In genomic region chr3:58520286-58520685, GRCm38 (mm10) we compare ENCODE assay signal across 18 mouse cellular contexts. TPM values are rescaled to one million over a fixed set of nuclear protein-coding genes. Genes with fewer than 3 reads are reported as not detected.
DNase-seq lines count a peak whose midpoint lies in the region; ATAC-seq and TF ChIP-seq lines count a peak whose summit lies in the region.
"Had no signal": no experiment of that assay in that cellular context is flagged by ENCODE, and none has a peak within 500 bp of the region (broad histone marks: within the 10 kb centered on the region; RNA-seq: fewer than 3 reads in every experiment).

No protein-coding gene starts in this region.

- H3K4me1 ChIP-seq in stomach, embryonic 16.5 days (ENCODE audit: control insufficient read depth, insufficient read depth, low read length), result peaks cover 4% of the 10 kb centered on the region
- no peaks in the 10 kb centered on the region for H3K4me1 ChIP-seq in stomach, postnatal 0 days (replicated peaks; ENCODE audit: control insufficient read depth, insufficient read depth)
- H3K4me1 ChIP-seq in kidney, embryonic 16.5 days (ENCODE audit: insufficient read depth, low read length), result peaks cover 7% of the 10 kb centered on the region; the same call in 1 of the 2 replicates
- H3K4me1 ChIP-seq: intestine, embryonic 15.5 days had no signal

- no peak overlapping the region for H3K4me2 ChIP-seq in stomach, embryonic 16.5 days (ENCODE audit: low read depth, low read length)
- H3K4me2 ChIP-seq in stomach, postnatal 0 days (replicated peaks; ENCODE audit: low read depth), result no peak overlapping the region
- no peak overlapping the region for H3K4me2 ChIP-seq in kidney, embryonic 16.5 days (replicated peaks; ENCODE audit: low read depth, low read length)
- H3K4me2 ChIP-seq: embryonic facial prominence, embryonic 13.5 days; heart, embryonic 13.5 days; hindbrain, embryonic 15.5 days; intestine, embryonic 15.5 days; lung, embryonic 14.5 days; midbrain, embryonic 13.5 days; neural tube, embryonic 13.5 days had no signal

- 82% methylated on average over 6 of the region's 6 CpGs for WGBS in stomach, embryonic 16.5 days
- WGBS in stomach, postnatal 0 days, result 81% methylated on average over 6 of the region's 6 CpGs
- 33% methylated on average over 6 of the region's 6 CpGs for WGBS in large intestine, adult 2 months
- 90% methylated on average over 6 of the region's 6 CpGs for WGBS in kidney, embryonic 16.5 days

- no peaks in the 10 kb centered on the region for H3K9me3 ChIP-seq in stomach, embryonic 16.5 days (replicated peaks; ENCODE audit: control insufficient read depth, low read length)
- no peaks in the 10 kb centered on the region for H3K9me3 ChIP-seq in stomach, postnatal 0 days (ENCODE audit: control insufficient read depth, low read length)
- H3K9me3 ChIP-seq in kidney, embryonic 16.5 days (ENCODE audit: low read length), result no peaks in the 10 kb centered on the region
- H3K9me3 ChIP-seq: embryonic facial prominence, embryonic 13.5 days; heart, embryonic 13.5 days; hindbrain, embryonic 15.5 days; intestine, embryonic 15.5 days; midbrain, embryonic 13.5 days; neural tube, embryonic 13.5 days had no signal

- TF ChIP-seq CTCF in stomach, postnatal 0 days (IDR thresholded peaks at IDR 0.05; ENCODE audit: low read depth), result no peak

- no peak overlapping the region for H3K4me3 ChIP-seq in stomach, embryonic 16.5 days (replicated peaks; ENCODE audit: low read length)
- no peak overlapping the region for H3K4me3 ChIP-seq in stomach, postnatal 0 days (ENCODE audit: low read depth, low read length)
- H3K4me3 ChIP-seq in kidney, embryonic 16.5 days (ENCODE audit: low read length), result no peak overlapping the region
- H3K4me3 ChIP-seq: embryonic facial prominence, embryonic 13.5 days; heart, embryonic 13.5 days; hindbrain, embryonic 15.5 days; intestine, embryonic 15.5 days; layer of hippocampus, adult 2 months; midbrain, embryonic 13.5 days; neural tube, embryonic 13.5 days had no signal

- H3K9ac ChIP-seq in stomach, embryonic 16.5 days (ENCODE audit: low read length), result no peak overlapping the region
- H3K9ac ChIP-seq in stomach, postnatal 0 days (ENCODE audit: low read length), result no peak overlapping the region
- H3K9ac ChIP-seq in kidney, embryonic 16.5 days (replicated peaks; ENCODE audit: low read length), result no peak overlapping the region
- H3K9ac ChIP-seq: embryonic facial prominence, embryonic 13.5 days; heart, embryonic 13.5 days; hindbrain, embryonic 15.5 days; intestine, embryonic 15.5 days; lung, embryonic 14.5 days; midbrain, embryonic 13.5 days; neural tube, embryonic 13.5 days had no signal

- peak overlapping the region; percentile 14; the same call in 1 of the 2 replicates for H3K27ac ChIP-seq in stomach, embryonic 16.5 days (ENCODE audit: low read length)
- H3K27ac ChIP-seq in stomach, postnatal 0 days (replicated peaks), result no peak overlapping the region
- no peak overlapping the region for H3K27ac ChIP-seq in kidney, embryonic 16.5 days (ENCODE audit: low read length)
- H3K27ac ChIP-seq: embryonic facial prominence, embryonic 13.5 days; heart, embryonic 13.5 days; hindbrain, embryonic 15.5 days; intestine, embryonic 15.5 days; kidney, postnatal 0 days; layer of hippocampus, adult 2 months; midbrain, embryonic 13.5 days; neural tube, embryonic 13.5 days had no signal

- H3K27me3 ChIP-seq in stomach, embryonic 16.5 days (ENCODE audit: control insufficient read depth, insufficient read depth, low read length), result no peaks in the 10 kb centered on the region
- no peaks in the 10 kb centered on the region for H3K27me3 ChIP-seq in stomach, postnatal 0 days (ENCODE audit: control insufficient read depth, insufficient read depth, low read length)
- H3K27me3 ChIP-seq in kidney, embryonic 16.5 days (ENCODE audit: insufficient read depth, low read length), result no peaks in the 10 kb centered on the region
- H3K27me3 ChIP-seq: embryonic facial prominence, embryonic 13.5 days; heart, embryonic 13.5 days; hindbrain, embryonic 15.5 days; intestine, embryonic 15.5 days; midbrain, embryonic 13.5 days; neural tube, embryonic 13.5 days had no signal

- peak; percentile 23 for DNase-seq in heart, adult 8-10 months (ENCODE audit: low spot score)
- no peak for DNase-seq in heart, postnatal 36 days
- no peak for DNase-seq in stomach, postnatal 0 days (ENCODE audit: low spot score)
- peak; percentile 35 for DNase-seq in large intestine, adult 2 months (ENCODE audit: low read depth, low spot score)
- DNase-seq: cerebellum, adult 8-10 months; lung, embryonic 14.5 days had no signal

- intact Hi-C loops in heart, postnatal 36 days (cut with DNase I), result no loop called here

- H3K36me3 ChIP-seq in stomach, embryonic 16.5 days (ENCODE audit: control insufficient read depth, insufficient read depth, low read length), result peaks cover 9% of the 10 kb centered on the region; the same call in 1 of the 2 replicates
- H3K36me3 ChIP-seq in stomach, postnatal 0 days (ENCODE audit: control insufficient read depth, insufficient read depth, low read length), result no peaks in the 10 kb centered on the region
- H3K36me3 ChIP-seq in kidney, embryonic 16.5 days (ENCODE audit: insufficient read depth, low read length), result peaks cover 17% of the 10 kb centered on the region

- TF ChIP-seq EP300 in stomach, postnatal 0 days (optimal IDR thresholded peaks at IDR 0.05), result no peak

- no peak for ATAC-seq in stomach, embryonic 16.5 days (ENCODE audit: insufficient read depth, low FRiP score)
- ATAC-seq in stomach, postnatal 0 days (ENCODE audit: low FRiP score, low TSS enrichment), result no peak
- no peak for ATAC-seq in kidney, embryonic 16.5 days (ENCODE audit: low FRiP score, low TSS enrichment)
- ATAC-seq in activated CD4-positive, CD25-positive, alpha-beta regulatory T cell, adult 4 months, result no peak
- ATAC-seq: forebrain, embryonic 16.5 days; intestine, embryonic 15.5 days; midbrain, embryonic 13.5 days had no signal

RNA-seq across cellular contexts. Expression of gene Eif2a, which starts 5.3 kb away (rescaled TPM):
- 10 to 100 TPM; 35.5 to 36.8 (median 35.8) TPM for total RNA-seq in heart, adult 8-10 months (2022)
- total RNA-seq in heart, postnatal 36 days (2021), result 10 to 100 TPM; 40.5 to 42.5 TPM
- polyA plus RNA-seq in stomach, embryonic 16.5 days (2015; fragmentation: Nextera tagmentation; extraction: Ambion mirVana), result 47.5 and 51.3 TPM in 2 replicates
- 28.4 and 29.7 TPM in 2 replicates for polyA plus RNA-seq in stomach, postnatal 0 days (2015; fragmentation: Nextera tagmentation; extraction: Ambion mirVana)
- polyA plus RNA-seq in large intestine, adult 2 months (2012; rRNA removed), result 10.9 and 12.5 TPM in 2 replicates
- polyA plus RNA-seq in kidney, embryonic 16.5 days (2015; fragmentation: Nextera tagmentation; extraction: Ambion mirVana), result 54.5 and 55.5 TPM in 2 replicates
- 10 to 100 TPM; 67.6 to 68.1 TPM for polyA plus RNA-seq in activated CD4-positive, CD25-positive, alpha-beta regulatory T cell, adult 4 months (2017; shearing (Covaris generic))

RNA-seq across cellular contexts. Expression of gene Serp1, which starts 5.4 kb away (rescaled TPM):
- 10 to 100 TPM in 2 of 4 experiments, 1 to 10 TPM in 2; 8.8 to 14.1 (median 9.6) TPM for total RNA-seq in heart, adult 8-10 months (2022)
- total RNA-seq in heart, postnatal 36 days (2021), result 10 to 100 TPM; 11.9 to 13.5 TPM
- polyA plus RNA-seq in stomach, embryonic 16.5 days (2015; fragmentation: Nextera tagmentation; extraction: Ambion mirVana), result 218 and 219 TPM in 2 replicates
- 166 and 175 TPM in 2 replicates for polyA plus RNA-seq in stomach, postnatal 0 days (2015; fragmentation: Nextera tagmentation; extraction: Ambion mirVana)
- 41.4 and 53.2 TPM in 2 replicates for polyA plus RNA-seq in large intestine, adult 2 months (2012; rRNA removed)
- 143 and 156 TPM in 2 replicates for polyA plus RNA-seq in kidney, embryonic 16.5 days (2015; fragmentation: Nextera tagmentation; extraction: Ambion mirVana)
- polyA plus RNA-seq in activated CD4-positive, CD25-positive, alpha-beta regulatory T cell, adult 4 months (2017; shearing (Covaris generic)), result 10 to 100 TPM; 50.4 to 54.0 TPM

RNA-seq across cellular contexts. Expression of gene Selenot, which starts 56.1 kb away (rescaled TPM):
- total RNA-seq in heart, adult 8-10 months (2022), result 100 to 1,000 TPM; 116 to 126 (median 120) TPM
- 100 to 1,000 TPM; 122 to 126 TPM for total RNA-seq in heart, postnatal 36 days (2021)
- polyA plus RNA-seq in stomach, embryonic 16.5 days (2015; fragmentation: Nextera tagmentation; extraction: Ambion mirVana), result 18.1 and 20.1 TPM in 2 replicates
- 13.1 and 13.5 TPM in 2 replicates for polyA plus RNA-seq in stomach, postnatal 0 days (2015; fragmentation: Nextera tagmentation; extraction: Ambion mirVana)
- polyA plus RNA-seq in large intestine, adult 2 months (2012; rRNA removed), result 49.8 and 55.4 TPM in 2 replicates
- 24.3 and 27.3 TPM in 2 replicates for polyA plus RNA-seq in kidney, embryonic 16.5 days (2015; fragmentation: Nextera tagmentation; extraction: Ambion mirVana)
- polyA plus RNA-seq in activated CD4-positive, CD25-positive, alpha-beta regulatory T cell, adult 4 months (2017; shearing (Covaris generic)), result 10 to 100 TPM; 27.9 to 54.8 TPM

Comparison
In these comparisons a context has a peak if more than half of its experiments do, and no peak if none do; other contexts are left out.
1. DNase-seq: peak in heart, adult 8-10 months (single experiment) and large intestine, adult 2 months (single experiment); none in heart, postnatal 36 days (0 of 2) and stomach, postnatal 0 days (single experiment).